Mouse (Mus musculus): Measurements from ENCODE around the gene Pla2g4b.

DNA sequence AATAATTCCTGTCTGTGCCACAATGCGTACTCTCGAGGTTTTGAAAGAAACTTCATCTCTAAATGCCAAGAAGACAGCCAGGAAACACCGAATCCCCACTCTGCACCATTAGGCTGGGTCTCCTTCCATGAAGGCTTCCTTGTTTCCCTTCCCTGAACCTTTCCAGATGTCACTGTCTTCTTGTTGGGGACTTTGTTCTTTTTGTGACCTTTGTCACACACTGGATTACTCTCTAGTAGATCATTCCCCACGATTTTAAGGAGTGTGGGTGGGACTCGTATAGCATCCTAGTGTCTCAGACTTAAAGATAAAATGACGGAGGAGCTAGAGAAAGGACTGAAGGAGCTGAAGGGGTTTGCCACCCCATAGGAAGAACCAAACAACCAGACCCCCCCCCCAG is 42.3 kb upstream of the Pla2g4b start:
- no peak for TF ChIP-seq CTCF (IDR thresholded peaks at IDR 0.05; ENCODE audit: control insufficient read depth, insufficient read depth, insufficient read length)
- no peak for TF ChIP-seq MYOG (IDR thresholded peaks at IDR 0.05; ENCODE audit: control insufficient read depth, extremely low read depth, insufficient read length)
- no peak for TF ChIP-seq FOSL1 (IDR thresholded peaks at IDR 0.05; ENCODE audit: insufficient read depth, low read length, poor library complexity, severe bottlenecking)
